Mouse (Mus musculus): ENCODE results near the gene Atxn7l3b. TPM values are rescaled to one million over a fixed set of nuclear protein-coding genes. Genes with fewer than 3 reads are reported as not detected.

Atxn7l3b gene
- polyA plus RNA-seq, 1 experiment, result 40.0 TPM

- DNase-seq (ENCODE audit: low spot score), result no peak
Measured at GRCm38 (mm10) chr10:112876655-112877393, 52.0 kb downstream of the Atxn7l3b start.
